Mouse (Mus musculus) heart, embryonic 12.5 days (tissue): ENCODE measurements around the gene Fez2. TPM values are rescaled to one million over a fixed set of nuclear protein-coding genes. Genes with fewer than 3 reads are reported as not detected.

Experiments
- ATAC-seq: fragments of 200-750 bp; cut with Nextera tagmentation; 2 replicates; pipeline ENCODE4 v1.8.0; 2017; ENCODE audit warnings: moderate TSS enrichment, moderate library complexity; ENCODE audit not compliant: insufficient number of reproducible peaks, low FRiP score
- H3K27ac ChIP-seq: fragments of 300-500 bp; sonication (generic); 2 replicates; pipeline ENCODE4 v1.5.1; 2016; ENCODE audit warnings: mild to moderate bottlenecking, moderate library complexity; ENCODE audit not compliant: poor library complexity, severe bottlenecking
- H3K27me3 ChIP-seq: fragments of 300-500 bp; sonication (generic); replicated peaks from 2 replicates; pipeline ENCODE4 v1.6.1; 2016; ENCODE audit warnings: mild to moderate bottlenecking, moderate library complexity
- H3K36me3 ChIP-seq: fragments of 300-500 bp; sonication (generic); 2 replicates; pipeline ENCODE4 v1.6.1; 2016; ENCODE audit warnings: mild to moderate bottlenecking, moderate library complexity
- H3K4me1 ChIP-seq: fragments of 300-500 bp; sonication (generic); replicated peaks from 2 replicates; pipeline ENCODE4 v1.6.1; 2016; ENCODE audit warnings: mild to moderate bottlenecking
- H3K4me2 ChIP-seq: fragments of 300-500 bp; sonication (generic); 2 replicates; pipeline ENCODE4 v1.6.1; 2016; ENCODE audit warnings: mild to moderate bottlenecking, moderate library complexity
- H3K4me3 ChIP-seq: fragments of 300-500 bp; sonication (generic); 2 replicates; pipeline ENCODE4 v1.5.1; 2016; ENCODE audit warnings: mild to moderate bottlenecking
- H3K9ac ChIP-seq: fragments of 300-500 bp; sonication (generic); 2 replicates; pipeline ENCODE4 v1.6.1; 2016; ENCODE audit warnings: mild to moderate bottlenecking, moderate library complexity
- H3K9me3 ChIP-seq: fragments of 300-500 bp; sonication (generic); replicated peaks from 2 replicates; pipeline ENCODE4 v1.6.1; 2016; ENCODE audit warnings: mild to moderate bottlenecking, moderate library complexity
- WGBS: fragments of 180-500 bp; shearing (Covaris S2); methylation state at CpG from one replicate; pipeline ENCODE4 v1.1.7; 2016; 5-methylcytosine and 5-hydroxymethylcytosine counted together
- polyA plus RNA-seq: library from polyadenylated mRNA; unstranded; fragments of >200 nt; fragmentation: Nextera tagmentation; extraction: Ambion mirVana; gene quantifications from 2 replicates; pipeline ENCODE4 v1.2.1, GENCODE M21; 2016

Gene Fez2
- polyA plus RNA-seq, 1 experiment from 2014 or later = 44.7 TPM

DNA sequence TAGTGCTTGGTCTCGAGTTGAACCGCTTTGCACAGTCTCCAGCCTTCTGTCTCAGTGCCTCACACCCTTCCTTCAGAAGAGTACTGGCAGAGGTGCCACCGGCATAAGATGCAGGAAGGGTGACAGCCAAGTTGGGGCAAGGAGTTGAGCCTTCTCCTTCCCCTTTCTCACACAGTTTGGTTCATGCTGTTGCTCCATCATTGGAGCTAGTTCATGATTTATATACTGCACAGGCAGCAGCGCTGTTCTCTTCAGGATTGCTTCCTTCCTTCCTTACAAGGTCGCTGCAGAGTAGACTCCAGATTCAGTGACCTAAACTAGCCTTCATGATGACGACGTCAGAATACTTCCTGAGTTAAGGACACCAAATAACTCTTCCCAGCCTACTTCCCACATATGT, 51.9 kb downstream of the Fez2 start:
- no peak overlapping the region for H3K4me2 ChIP-seq
- no peak overlapping the region for H3K9ac ChIP-seq
- WGBS = 82% methylated on average over 7 of the region's 7 CpGs
- peaks cover 18% of the 10 kb centered on the region for H3K36me3 ChIP-seq
- H3K27me3 ChIP-seq = no peaks in the 10 kb centered on the region
- H3K4me3 ChIP-seq = no peak overlapping the region
- no peak overlapping the region for H3K27ac ChIP-seq
- no peaks in the 10 kb centered on the region for H3K4me1 ChIP-seq
- no peak for ATAC-seq
- H3K9me3 ChIP-seq = no peaks in the 10 kb centered on the region

DNA sequence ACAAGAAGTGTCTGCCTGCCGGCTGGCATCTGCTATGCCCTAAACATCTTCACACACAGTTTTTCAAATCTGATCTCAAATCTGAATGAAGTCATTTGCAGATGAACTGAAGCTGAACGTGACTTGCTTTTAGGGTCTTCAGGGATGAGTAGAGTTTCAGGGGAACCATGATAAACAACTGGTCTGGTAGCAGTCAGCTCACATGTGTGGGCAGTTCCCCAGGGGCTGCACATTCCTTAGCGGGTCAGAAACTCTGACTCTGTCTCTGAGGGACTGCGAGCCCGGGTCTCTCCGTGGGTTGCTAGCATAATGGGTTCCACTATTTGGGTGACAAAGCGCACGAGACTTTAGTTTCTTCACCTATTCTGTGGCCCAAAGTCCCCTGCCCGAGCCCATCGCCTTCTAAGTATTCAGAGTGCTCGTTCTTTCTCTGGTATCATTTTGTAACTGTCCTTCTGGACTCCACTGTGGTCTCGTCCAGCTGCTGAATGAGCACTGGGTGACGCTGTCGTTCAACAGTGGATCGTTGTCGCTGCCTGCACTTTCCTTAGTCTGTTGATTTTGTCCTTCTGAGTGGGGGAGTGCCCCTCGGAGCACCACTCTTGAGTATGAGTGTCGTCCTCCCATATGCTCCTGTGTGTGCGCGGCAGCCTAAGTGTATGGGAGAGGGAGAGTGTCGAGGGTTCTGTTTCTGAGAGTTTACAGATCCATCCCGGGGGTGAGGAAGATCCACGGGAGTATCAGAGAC, 53.2 kb downstream of the Fez2 start:
- Histone ChIP-seq H3K4me1 (peaks cover 4% of the 10 kb centered on the region; the same call in 1 of the 2 replicates), H3K4me2 (no peak overlapping the region), H3K27ac (no peak overlapping the region), H3K4me3 (no peak overlapping the region), H3K9me3 (no peaks in the 10 kb centered on the region), H3K27me3 (no peaks in the 10 kb centered on the region), H3K9ac (no peak overlapping the region), H3K36me3 (peaks cover 18% of the 10 kb centered on the region)
- WGBS = 80% methylated on average over 23 of the region's 23 CpGs
- no peak for ATAC-seq

DNA sequence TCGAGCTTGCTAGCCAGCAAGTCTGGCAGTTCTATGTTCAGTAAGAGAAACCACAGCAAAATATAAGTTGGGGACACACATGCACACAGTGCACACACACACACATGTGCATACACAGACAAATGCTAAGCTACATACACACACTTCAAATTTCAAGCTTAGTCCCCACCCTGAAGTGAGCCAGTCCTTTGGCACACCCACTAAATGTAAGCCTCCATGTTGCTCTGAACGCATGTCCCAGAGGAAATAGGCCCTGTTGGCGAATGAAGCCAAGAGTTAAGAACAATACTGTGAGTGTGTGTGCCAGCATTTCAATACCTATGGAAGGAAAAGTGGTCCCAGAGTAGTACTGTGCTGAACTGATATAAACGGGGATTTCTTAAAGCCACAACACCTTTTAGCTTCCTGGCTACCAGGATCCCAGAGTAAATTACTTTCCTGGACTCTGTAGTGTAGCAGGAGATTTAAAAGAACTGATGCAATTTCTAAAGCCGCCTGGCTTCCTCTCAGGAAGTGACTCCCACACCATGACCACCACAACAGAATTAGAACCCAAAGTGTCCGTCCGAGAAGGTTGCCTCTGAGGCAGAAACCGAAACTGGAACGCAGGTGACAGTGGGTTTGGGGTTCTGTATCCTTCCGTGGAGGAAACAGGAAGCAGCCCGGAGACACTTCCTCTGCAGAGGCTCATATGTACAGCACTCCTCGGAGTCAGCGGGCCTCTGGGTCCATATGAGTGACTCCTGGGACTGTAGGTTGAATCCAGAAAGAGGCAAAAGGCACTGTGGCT, 55.8 kb downstream of the Fez2 start:
- H3K27ac ChIP-seq = peak overlapping the region; percentile 33
- no peaks in the 10 kb centered on the region for H3K9me3 ChIP-seq
- no peaks in the 10 kb centered on the region for H3K27me3 ChIP-seq
- peaks cover 6% of the 10 kb centered on the region; the same call in 1 of the 2 replicates for H3K4me1 ChIP-seq
- ATAC-seq = no peak
- no peaks in the 10 kb centered on the region; the same call in 1 of the 2 replicates for H3K36me3 ChIP-seq
- H3K9ac ChIP-seq = no peak overlapping the region
- H3K4me3 ChIP-seq = no peak overlapping the region
- 76% methylated on average over 13 of the region's 13 CpGs for WGBS
- no peak overlapping the region for H3K4me2 ChIP-seq

DNA sequence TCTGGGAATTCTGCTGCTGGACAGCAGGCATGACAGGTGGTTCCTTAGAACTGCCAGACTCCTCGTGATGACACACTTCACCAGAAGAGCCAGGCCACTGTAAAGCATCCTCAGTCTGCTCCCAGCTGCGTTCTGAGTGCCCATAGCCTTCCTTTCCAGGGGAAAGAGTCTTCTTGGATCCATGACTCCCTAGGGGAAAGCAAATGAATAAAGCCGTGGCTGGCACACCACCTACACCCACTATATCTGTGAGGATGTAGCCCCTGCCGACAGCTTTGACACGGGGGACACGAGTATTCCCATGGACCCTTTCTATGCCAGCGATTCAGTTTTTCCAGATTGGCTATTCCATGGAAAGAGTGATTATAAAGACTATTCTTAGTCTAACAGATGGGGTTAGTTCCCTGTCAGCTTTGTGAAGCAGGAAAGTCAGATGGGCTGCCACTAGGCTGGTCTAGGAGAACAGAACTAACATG, 59.7 kb downstream of the Fez2 start:
- no peak overlapping the region for H3K4me2 ChIP-seq
- WGBS = 65% methylated on average over 7 of the region's 7 CpGs
- H3K36me3 ChIP-seq = peaks cover 10% of the 10 kb centered on the region
- H3K27ac ChIP-seq = no peak overlapping the region
- no peak for ATAC-seq
- H3K9ac ChIP-seq = no peak overlapping the region
- H3K27me3 ChIP-seq = no peaks in the 10 kb centered on the region
- no peaks in the 10 kb centered on the region for H3K9me3 ChIP-seq
- H3K4me3 ChIP-seq = no peak overlapping the region
- peaks cover 19% of the 10 kb centered on the region for H3K4me1 ChIP-seq

DNA sequence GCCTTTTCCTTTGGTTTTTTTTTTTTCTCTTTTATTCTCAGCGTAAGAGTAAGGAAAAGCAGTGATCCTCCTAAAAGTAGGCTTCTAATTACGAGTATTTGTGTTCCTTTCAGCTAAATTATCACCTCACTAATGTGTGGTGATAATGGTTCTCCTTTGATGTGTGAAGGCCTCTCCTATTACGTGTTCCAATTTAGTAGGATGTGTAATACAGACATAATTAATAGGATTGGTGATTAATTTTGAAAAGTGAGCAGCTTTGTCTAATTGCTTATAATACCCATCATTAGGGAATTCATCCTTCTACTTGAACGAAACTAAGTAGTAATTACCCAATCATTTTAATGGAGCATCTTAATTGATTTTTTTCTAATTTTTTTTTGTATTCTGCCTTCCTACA, 60.2 kb downstream of the Fez2 start:
- ATAC-seq = no peak
- no peak overlapping the region for H3K27ac ChIP-seq
- no peak overlapping the region for H3K9ac ChIP-seq
- no peaks in the 10 kb centered on the region for H3K27me3 ChIP-seq
- 80% methylated on average over 4 of the region's 4 CpGs for WGBS
- no peaks in the 10 kb centered on the region for H3K9me3 ChIP-seq
- peaks cover 21% of the 10 kb centered on the region for H3K4me1 ChIP-seq
- no peak overlapping the region for H3K4me3 ChIP-seq
- H3K4me2 ChIP-seq = no peak overlapping the region
- H3K36me3 ChIP-seq = peaks cover 10% of the 10 kb centered on the region

DNA sequence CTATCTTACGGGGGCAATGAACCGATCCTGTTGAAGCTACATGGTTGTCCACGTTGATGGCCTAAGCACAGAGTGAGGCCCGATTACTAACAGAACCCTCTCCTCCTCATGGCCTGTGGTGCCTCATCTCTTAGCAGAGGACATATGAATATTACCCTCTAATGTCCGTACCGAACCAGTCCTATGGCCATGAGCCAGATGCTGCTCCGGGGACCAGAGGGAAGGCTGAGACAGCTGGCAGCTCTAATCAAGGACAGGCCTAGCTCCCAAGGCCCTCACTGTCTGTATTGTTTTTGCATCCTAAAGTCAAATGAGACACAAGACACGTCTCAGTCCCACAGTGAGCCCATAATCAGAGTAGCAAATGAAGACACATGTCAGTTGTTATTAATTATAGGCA, 62.3 kb downstream of the Fez2 start:
- no peaks in the 10 kb centered on the region for H3K9me3 ChIP-seq
- ATAC-seq = no peak
- H3K4me3 ChIP-seq = no peak overlapping the region
- peaks cover 31% of the 10 kb centered on the region for H3K4me1 ChIP-seq
- no peak overlapping the region for H3K9ac ChIP-seq
- H3K27me3 ChIP-seq = no peaks in the 10 kb centered on the region
- 91% methylated on average over 8 of the region's 8 CpGs for WGBS
- peaks cover 10% of the 10 kb centered on the region for H3K36me3 ChIP-seq
- H3K27ac ChIP-seq = no peak overlapping the region
- H3K4me2 ChIP-seq = no peak overlapping the region

DNA sequence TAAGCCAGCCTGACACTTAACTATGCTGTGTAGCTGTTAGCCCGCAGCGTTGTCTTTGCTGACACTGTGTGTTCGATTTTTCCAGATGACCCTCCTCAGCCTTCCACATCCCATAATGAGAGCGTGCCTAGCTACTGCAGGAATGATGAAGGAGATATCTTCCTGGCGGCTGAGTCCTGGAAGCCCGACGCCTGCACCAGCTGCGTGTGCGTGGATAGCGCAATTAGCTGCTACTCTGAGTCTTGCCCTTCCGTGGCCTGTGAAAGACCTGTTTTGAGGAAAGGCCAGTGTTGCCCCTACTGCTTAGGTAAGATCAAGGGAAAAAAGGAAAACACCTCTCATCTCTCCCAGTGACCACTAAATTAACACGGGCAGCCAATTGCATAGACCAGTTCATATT, 63.1 kb downstream of the Fez2 start:
- Histone ChIP-seq H3K27ac (no peak overlapping the region), H3K4me1 (peaks cover 32% of the 10 kb centered on the region), H3K4me3 (no peak overlapping the region), H3K36me3 (peaks cover 10% of the 10 kb centered on the region), H3K27me3 (no peaks in the 10 kb centered on the region), H3K9me3 (no peaks in the 10 kb centered on the region), H3K9ac (no peak overlapping the region), H3K4me2 (no peak overlapping the region)
- ATAC-seq = no peak
- 78% methylated on average over 12 of the region's 12 CpGs for WGBS

DNA sequence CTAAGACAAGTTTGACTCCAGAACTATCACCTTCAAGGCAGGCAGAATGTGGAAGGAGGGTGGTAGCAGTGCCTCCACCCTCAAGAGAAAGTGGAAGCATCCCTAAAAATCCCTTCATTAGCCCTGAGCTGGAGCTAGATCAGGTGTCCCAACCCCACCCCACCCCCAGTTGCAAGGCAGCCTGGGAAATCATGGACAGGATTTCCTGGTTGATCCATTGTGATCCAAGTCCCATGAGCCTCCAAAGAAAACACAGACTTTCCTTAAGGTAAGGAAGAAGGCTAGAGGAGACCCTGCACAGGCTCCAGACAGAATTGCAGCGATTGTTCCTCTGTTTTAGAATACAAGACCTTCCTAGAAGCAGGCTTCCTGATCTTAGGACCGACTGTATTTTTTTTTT, 63.5 kb downstream of the Fez2 start:
- ATAC-seq = no peak
- Histone ChIP-seq H3K4me3 (no peak overlapping the region), H3K4me1 (peaks cover 28% of the 10 kb centered on the region), H3K36me3 (peaks cover 10% of the 10 kb centered on the region), H3K4me2 (no peak overlapping the region), H3K27ac (peak overlapping the region; percentile 1; the same call in 1 of the 2 replicates), H3K9ac (no peak overlapping the region), H3K27me3 (no peaks in the 10 kb centered on the region), H3K9me3 (no peaks in the 10 kb centered on the region)
- WGBS = 68% methylated on average over 2 of the region's 2 CpGs

DNA sequence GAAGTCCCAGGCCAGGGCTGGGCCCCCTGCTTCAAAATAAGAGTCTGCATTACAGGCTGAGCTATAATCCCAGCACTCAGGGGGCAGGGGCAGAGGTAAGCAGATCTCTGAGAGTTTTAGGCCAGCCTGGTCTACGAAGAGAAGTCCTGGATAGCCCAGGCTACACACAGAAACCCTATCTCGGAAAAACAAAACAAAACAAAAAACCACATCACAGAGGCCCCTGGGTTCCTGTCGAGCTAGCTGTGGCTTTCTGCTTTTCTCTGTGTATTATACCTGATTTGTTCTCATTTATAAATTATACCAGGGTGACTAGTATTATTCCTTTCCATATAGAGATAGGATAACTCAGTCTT, 65.5 kb downstream of the Fez2 start:
- Histone ChIP-seq H3K36me3 (peaks cover 10% of the 10 kb centered on the region), H3K4me1 (peaks cover 28% of the 10 kb centered on the region), H3K9me3 (no peaks in the 10 kb centered on the region), H3K27ac (no peak overlapping the region), H3K27me3 (no peaks in the 10 kb centered on the region), H3K9ac (no peak overlapping the region), H3K4me3 (no peak overlapping the region), H3K4me2 (no peak overlapping the region)
- ATAC-seq = no peak
- 90% methylated on average over 3 of the region's 3 CpGs for WGBS

DNA sequence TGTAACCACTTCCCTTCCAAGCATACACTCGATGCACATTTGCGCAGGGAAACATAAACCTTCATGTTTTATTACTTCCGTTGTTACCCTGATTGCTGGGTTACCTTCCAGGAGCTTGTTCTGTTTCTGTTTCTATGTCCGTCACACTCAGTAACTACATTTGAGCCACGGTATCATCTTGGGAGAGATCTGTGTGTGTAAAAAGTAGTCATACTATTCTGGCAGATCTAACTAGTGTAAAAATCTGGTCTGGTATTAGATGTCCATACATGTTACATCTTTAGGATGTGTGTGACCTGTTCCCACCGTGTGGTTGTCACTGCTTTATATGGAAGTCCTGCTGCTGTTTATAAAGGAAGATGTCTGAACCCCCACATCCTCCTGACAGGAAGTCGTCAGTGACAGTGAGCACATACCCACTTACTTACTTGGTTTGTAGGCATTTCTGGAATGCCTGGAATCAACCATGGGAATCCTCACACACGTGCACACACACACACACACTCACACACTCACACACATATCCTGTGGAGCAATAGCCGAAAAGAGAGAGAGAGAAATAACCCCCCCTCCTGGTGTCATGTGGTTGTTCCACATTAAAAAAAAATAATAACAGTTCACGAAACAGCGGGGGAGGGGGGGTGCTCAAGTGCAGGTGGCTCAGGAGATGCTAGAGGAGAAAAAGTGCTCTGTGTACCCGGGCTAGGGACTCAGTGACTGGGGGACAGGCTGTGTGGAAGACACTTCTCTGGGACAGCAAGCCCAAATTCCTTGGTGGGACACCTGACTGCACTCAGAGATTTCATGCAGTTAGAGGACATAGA, 66.1 kb downstream of the Fez2 start:
- no peak for ATAC-seq
- WGBS = 61% methylated on average over 12 of the region's 12 CpGs
- Histone ChIP-seq H3K4me2 (peak overlapping the region; percentile 22; the same call in 1 of the 2 replicates), H3K27me3 (no peaks in the 10 kb centered on the region), H3K9ac (no peak overlapping the region), H3K9me3 (no peaks in the 10 kb centered on the region), H3K4me3 (no peak overlapping the region), H3K27ac (no peak overlapping the region), H3K4me1 (peaks cover 28% of the 10 kb centered on the region), H3K36me3 (peaks cover 13% of the 10 kb centered on the region)
